9 mouse cellular contexts compared by ENCODE assay signal in the genomic region with DNA sequence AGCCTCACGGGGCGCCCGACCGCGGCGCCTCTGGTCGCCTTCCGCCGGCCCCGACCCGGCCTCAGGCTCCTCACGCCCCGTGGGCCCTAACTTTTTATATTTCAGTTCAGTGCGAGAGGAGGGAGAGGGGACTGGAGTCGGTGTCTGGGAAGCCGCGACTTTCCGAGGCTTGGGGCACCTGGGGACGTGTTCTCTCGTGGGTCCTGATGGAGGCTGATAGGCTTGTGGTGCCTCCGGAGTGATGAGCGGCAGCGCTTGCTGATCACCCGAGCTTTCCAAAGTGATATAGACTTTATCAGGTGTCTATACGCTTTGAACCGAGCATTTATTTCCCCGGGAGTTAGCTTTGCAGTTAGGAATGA. TPM values are rescaled to one million over a fixed set of nuclear protein-coding genes. Genes with fewer than 3 reads are reported as not detected.
A peak's percentile ranks its signal among the peaks of the same experiment; 100 is the strongest.
DNase-seq lines count a peak whose midpoint lies in the region; ATAC-seq lines count a peak whose summit lies in the region.
"Had no signal": no experiment of that assay in that cellular context is flagged by ENCODE, and none has a peak within 500 bp of the region (broad histone marks: within the 10 kb centered on the region; RNA-seq: fewer than 3 reads in every experiment).

No protein-coding gene starts in this region.

- H3K27me3 ChIP-seq in embryonic facial prominence, embryonic 15.5 days, result no peaks in the 10 kb centered on the region
- H3K27me3 ChIP-seq in limb, embryonic 11.5 days (ENCODE audit: control insufficient read depth, insufficient read depth, low read length), result no peaks in the 10 kb centered on the region
- H3K27me3 ChIP-seq in neural tube, embryonic 13.5 days, result no peaks in the 10 kb centered on the region

- H3K9me3 ChIP-seq in embryonic facial prominence, embryonic 15.5 days (replicated peaks), result no peaks in the 10 kb centered on the region
- no peaks in the 10 kb centered on the region for H3K9me3 ChIP-seq in limb, embryonic 11.5 days (ENCODE audit: control insufficient read depth, low read length)
- no peaks in the 10 kb centered on the region for H3K9me3 ChIP-seq in neural tube, embryonic 13.5 days

- WGBS in embryonic facial prominence, embryonic 15.5 days, result under 1% methylated on average over 27 of the region's 27 CpGs
- WGBS in limb, embryonic 11.5 days, result 0% methylated on average over 26 of the region's 27 CpGs
- WGBS in neural tube, embryonic 13.5 days, result under 1% methylated on average over 27 of the region's 27 CpGs

- no peaks in the 10 kb centered on the region for H3K36me3 ChIP-seq in embryonic facial prominence, embryonic 15.5 days
- H3K36me3 ChIP-seq in limb, embryonic 11.5 days (ENCODE audit: control insufficient read depth, insufficient read depth, low read length), result no peaks in the 10 kb centered on the region
- H3K36me3 ChIP-seq in neural tube, embryonic 13.5 days, result no peaks in the 10 kb centered on the region

- peak overlapping the region; percentile 41 for H3K9ac ChIP-seq in embryonic facial prominence, embryonic 15.5 days
- peak overlapping the region; percentile 97 for H3K9ac ChIP-seq in limb, embryonic 11.5 days (ENCODE audit: low read length)
- H3K9ac ChIP-seq in neural tube, embryonic 13.5 days, result peak overlapping the region; percentile 93

- peak overlapping the region; percentile 64 for H3K4me3 ChIP-seq in embryonic facial prominence, embryonic 15.5 days (replicated peaks)
- H3K4me3 ChIP-seq in limb, embryonic 11.5 days (ENCODE audit: low read depth, low read length), result peak overlapping the region; percentile 92
- peak overlapping the region; percentile 82 for H3K4me3 ChIP-seq in neural tube, embryonic 13.5 days

- peak; percentile 18 for DNase-seq in ovary, postnatal 14 days (ENCODE audit: low spot score)
- no peak for DNase-seq in ovary, postnatal 36 days (ENCODE audit: low spot score)
- DNase-seq in limb, embryonic 11.5 days (ENCODE audit: low spot score), result no peak
- DNase-seq in layer of hippocampus, postnatal 36 days, result no peak
- no peak for DNase-seq in left cerebral cortex, adult 18-20 months (ENCODE audit: low spot score in 2 of 2)
- no peak for DNase-seq in cerebellum, postnatal 14 days

- H3K27ac ChIP-seq in embryonic facial prominence, embryonic 15.5 days (replicated peaks), result peak overlapping the region; percentile 77
- H3K27ac ChIP-seq in limb, embryonic 11.5 days (replicated peaks; ENCODE audit: low read depth, low read length), result peak overlapping the region; percentile 89
- peak overlapping the region; percentile 91 for H3K27ac ChIP-seq in neural tube, embryonic 13.5 days (replicated peaks)

- peak; percentile 71 for ATAC-seq in embryonic facial prominence, embryonic 15.5 days (ENCODE audit: insufficient number of reproducible peaks, low FRiP score, low TSS enrichment, low read depth)
- no peak for ATAC-seq in limb, embryonic 11.5 days (ENCODE audit: insufficient number of reproducible peaks, low FRiP score, low TSS enrichment, low read depth)
- no peak; the same call in 1 of the 2 replicates for ATAC-seq in neural tube, embryonic 13.5 days (ENCODE audit: low read depth)

- H3K4me2 ChIP-seq in embryonic facial prominence, embryonic 15.5 days (replicated peaks), result peak overlapping the region; percentile 66
- H3K4me2 ChIP-seq in limb, embryonic 11.5 days (ENCODE audit: low read depth, severe bottlenecking), result peak overlapping the region; percentile 78
- peak overlapping the region; percentile 68 for H3K4me2 ChIP-seq in neural tube, embryonic 13.5 days

- H3K4me1 ChIP-seq in embryonic facial prominence, embryonic 15.5 days, result peaks cover 9% of the 10 kb centered on the region
- no peaks in the 10 kb centered on the region for H3K4me1 ChIP-seq in limb, embryonic 11.5 days (ENCODE audit: control insufficient read depth, insufficient read depth, low read length)
- peaks cover 27% of the 10 kb centered on the region for H3K4me1 ChIP-seq in neural tube, embryonic 13.5 days (replicated peaks)

RNA-seq across cellular contexts. Expression of gene Dis3l2, which starts 0.3 kb away (rescaled TPM):
- 25.0 and 26.0 TPM in 2 replicates for polyA plus RNA-seq in embryonic facial prominence, embryonic 15.5 days (2015; fragmentation: Nextera tagmentation; extraction: Ambion mirVana)
- 30.3 and 30.9 TPM in 2 replicates for polyA plus RNA-seq in limb, embryonic 11.5 days (2014; fragmentation: Nextera tagmentation; extraction: Ambion mirVana)
- polyA plus RNA-seq in neural tube, embryonic 13.5 days (2015; fragmentation: Nextera tagmentation; extraction: Ambion mirVana), result 35.5 and 40.8 TPM in 2 replicates
- 10 to 100 TPM; 23.0 to 26.2 TPM for total RNA-seq in layer of hippocampus, postnatal 36 days (2021)
- total RNA-seq in left cerebral cortex, adult 18-20 months (2021), result 10 to 100 TPM; 25.1 to 25.6 TPM

RNA-seq across cellular contexts. Expression of gene Nppc, which starts 33.6 kb away (rescaled TPM):
- polyA plus RNA-seq in embryonic facial prominence, embryonic 15.5 days (2015; fragmentation: Nextera tagmentation; extraction: Ambion mirVana), result 10.2 and 10.7 TPM in 2 replicates
- 0.55 and 0.67 TPM in 2 replicates for polyA plus RNA-seq in limb, embryonic 11.5 days (2014; fragmentation: Nextera tagmentation; extraction: Ambion mirVana)
- 12.7 and 14.7 TPM in 2 replicates for polyA plus RNA-seq in neural tube, embryonic 13.5 days (2015; fragmentation: Nextera tagmentation; extraction: Ambion mirVana)
- total RNA-seq in layer of hippocampus, postnatal 36 days (2021), result 1 to 10 TPM; 7.1 to 8.0 TPM
- 1 to 10 TPM; 8.0 to 8.8 TPM for total RNA-seq in left cerebral cortex, adult 18-20 months (2021)
- polyA plus RNA-seq: gonadal fat pad, adult 2 months had no signal

Comparison
In these comparisons a context has a peak if more than half of its experiments do, and no peak if none do; other contexts are left out.
1. H3K9ac ChIP-seq: peak in every context shown above with its lines; median percentile 97 in limb, embryonic 11.5 days; 93 in neural tube, embryonic 13.5 days; 41 in embryonic facial prominence, embryonic 15.5 days.